Mouse (Mus musculus) neutrophil, adult 65 days (primary cell): ENCODE measurements around the gene Neurog2. TPM values are rescaled to one million over a fixed set of nuclear protein-coding genes. Genes with fewer than 3 reads are reported as not detected.

Experiments used
- total RNA-seq: library from RNA; stranded (reverse); gene quantifications from 2 replicates; pipeline ENCODE4 v1.2.4, GENCODE M21; 2023

Neurog2 gene
- not detected in 2 replicates for total RNA-seq

GRCm38 (mm10) chr3:127633080-127634032 lies at the start of gene Neurog2:
Gene Neurog2 (plus strand): TSS chr3:127633135.

Other genes starting within 250 kb of the Neurog2 start
- gene Ank2, start 133.8 kb upstream of the Neurog2 start, total RNA-seq, result 2.3 and 3.5 TPM in 2 replicates
- 23.7 and 27.5 TPM in 2 replicates for gene Larp7, start 79.8 kb upstream of the Neurog2 start, total RNA-seq
- 12.9 and 19.5 TPM in 2 replicates for gene Zgrf1, start 79.6 kb upstream of the Neurog2 start, total RNA-seq
- gene Alpk1, start 147.4 kb downstream of the Neurog2 start, total RNA-seq, result 42.8 and 66.2 TPM in 2 replicates
- gene Tifa, start 156.7 kb downstream of the Neurog2 start, total RNA-seq, result 29.2 and 38.3 TPM in 2 replicates
- 11.0 and 13.8 TPM in 2 replicates for gene Ap1ar, start 204.4 kb downstream of the Neurog2 start, total RNA-seq